Mouse (Mus musculus) brain, adult 2 months (tissue): ENCODE measurements around the gene Narf.

Experiments
- DNase-seq: peaks from one replicate; pipeline ENCODE4 v3.0.0; 2011; ENCODE audit warnings: low read depth, low spot score

Gene Narf

GRCm38 (mm10) chr11:121236564-121237344 is at the start of gene Narf:
Gene Narf (plus strand): TSS chr11:121237253.
- DNase-seq: peak; percentile 100

- DNase-seq: peak; percentile 60
Observed at GRCm38 (mm10) chr11:121189681-121190080, 47.4 kb upstream of the Narf start.

DNA sequence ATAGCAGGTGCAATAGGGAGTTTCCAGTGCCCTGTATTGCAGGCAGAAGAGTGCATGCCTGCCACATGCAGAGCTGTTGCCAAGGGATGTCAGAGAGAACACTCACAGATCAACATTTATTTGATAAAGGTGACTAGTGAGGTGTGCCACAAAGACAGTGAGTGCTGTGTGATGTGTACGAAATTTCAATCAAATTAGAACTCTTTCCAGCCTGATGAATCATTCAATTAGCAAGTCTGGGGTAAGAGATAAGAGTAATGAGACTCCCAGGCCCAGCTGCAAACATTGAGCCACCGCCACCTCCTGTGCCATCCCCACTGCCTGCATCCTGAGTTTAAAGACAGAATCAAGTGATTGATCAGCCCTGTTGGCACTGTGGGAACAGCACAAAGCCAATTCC is 44.3 kb upstream of the Narf start:
- no peak for DNase-seq

- DNase-seq: peak; percentile 65
Observed at GRCm38 (mm10) chr11:121193415-121193814, 43.6 kb upstream of the Narf start.

DNA sequence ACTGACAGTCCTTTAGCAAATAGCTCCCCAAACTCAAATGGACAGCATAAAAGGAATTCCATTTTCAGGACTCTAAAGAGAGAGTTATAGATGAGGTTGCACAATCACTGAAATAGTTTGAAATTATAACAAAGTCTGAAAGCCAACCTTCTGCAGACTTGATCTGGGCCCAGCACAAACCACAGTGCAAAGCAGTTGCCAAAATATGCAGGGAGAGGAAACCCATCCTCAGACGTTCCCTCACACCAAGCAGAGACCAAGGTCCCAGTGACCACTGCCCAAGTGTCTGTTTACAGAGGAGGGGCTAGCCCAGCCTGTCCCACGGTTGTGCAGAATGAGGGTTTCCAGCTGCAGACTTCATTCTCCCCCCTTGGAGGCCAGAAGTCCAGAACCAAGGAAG is 38.4 kb upstream of the Narf start:
- no peak for DNase-seq

DNA sequence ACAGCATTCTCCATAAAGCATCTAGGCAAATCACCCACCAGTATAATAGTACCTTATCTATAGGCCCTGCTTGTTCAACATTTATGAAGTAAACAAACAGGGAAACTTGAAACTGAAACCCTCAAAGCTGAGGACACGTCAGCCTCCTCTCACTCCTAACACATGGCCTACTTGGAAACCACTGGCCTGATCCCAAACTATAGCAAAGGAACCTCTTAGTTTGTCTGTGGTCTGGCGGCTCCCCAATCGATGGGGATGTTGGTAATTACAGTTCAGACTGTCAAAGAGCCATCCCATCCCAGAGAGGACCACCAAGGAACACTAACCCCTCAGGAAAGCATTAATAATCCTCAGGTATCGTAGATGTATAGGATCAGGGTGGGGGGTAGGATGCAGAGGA is 37.2 kb upstream of the Narf start:
- no peak for DNase-seq

GRCm38 (mm10) chr11:121200781-121201180 is 36.3 kb upstream of the Narf start:
- no peak for DNase-seq

GRCm38 (mm10) chr11:121201436-121202198 is 35.4 kb upstream of the Narf start:
- peak; percentile 78 for DNase-seq

DNA sequence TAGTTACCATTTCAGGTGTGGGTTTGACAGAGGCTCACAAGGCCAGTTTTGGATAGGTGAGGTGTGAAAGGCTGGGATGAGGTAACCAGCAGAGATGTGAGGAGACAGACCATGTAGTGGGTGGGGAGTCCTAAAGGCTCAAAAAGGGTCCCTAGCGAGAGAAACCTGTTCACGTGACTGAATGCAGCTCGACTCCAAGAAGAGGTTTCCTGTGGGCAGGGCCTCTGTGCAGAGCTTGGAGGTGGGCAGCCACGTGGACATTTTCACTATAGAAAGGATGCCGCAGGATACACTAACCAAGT is 33.2 kb upstream of the Narf start:
- DNase-seq: no peak

GRCm38 (mm10) chr11:121204161-121205006 is 32.7 kb upstream of the Narf start, which contains the start of the genes Hexdc and Ogfod3:
Gene Hexdc (plus strand): TSS chr11:121204433.
Gene Ogfod3 (minus strand): TSS chr11:121204711.
- DNase-seq: peak; percentile 99

GRCm38 (mm10) chr11:121216831-121217230 is 20.2 kb upstream of the Narf start:
- DNase-seq: no peak

DNA sequence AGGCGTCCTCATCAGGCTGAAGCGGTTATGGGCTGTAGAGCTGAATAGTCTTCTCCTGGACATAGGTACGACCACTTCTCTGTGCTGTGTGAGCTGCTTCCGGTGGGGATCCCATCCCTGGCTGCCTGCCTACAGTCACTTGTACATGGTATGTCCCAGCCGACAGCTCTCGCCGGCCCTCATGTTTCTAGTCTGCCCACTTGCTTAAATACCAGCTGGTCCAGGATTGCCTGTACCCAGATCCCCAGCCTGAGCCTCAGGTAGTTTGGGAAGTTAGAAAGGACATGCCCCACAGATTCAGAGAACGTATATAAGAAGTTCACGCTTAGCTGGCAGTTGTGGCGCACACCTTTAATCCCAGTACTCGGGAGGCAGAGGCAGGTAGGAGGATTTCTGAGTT is 17.3 kb upstream of the Narf start:
- no peak for DNase-seq

DNA sequence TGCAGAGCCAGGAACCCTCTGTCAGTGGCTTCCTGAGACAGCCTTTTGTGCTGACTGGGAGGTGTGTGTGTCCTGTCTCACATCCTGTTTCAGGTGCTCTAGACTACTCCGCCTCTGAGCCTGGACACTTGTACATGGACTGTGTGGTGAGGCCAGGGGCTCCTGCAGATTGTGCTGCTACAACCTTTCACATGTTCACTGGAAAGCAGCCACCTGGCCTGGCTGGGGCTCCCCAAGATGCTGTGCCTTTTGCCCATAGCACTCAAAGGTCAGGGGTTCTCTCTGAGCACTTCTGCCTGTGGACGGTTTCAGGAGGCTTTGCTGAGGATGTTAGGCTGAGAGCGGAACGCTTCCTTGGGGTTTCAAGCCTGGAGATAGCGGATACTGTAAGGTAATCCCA is 16.3 kb upstream of the Narf start:
- no peak for DNase-seq

DNA sequence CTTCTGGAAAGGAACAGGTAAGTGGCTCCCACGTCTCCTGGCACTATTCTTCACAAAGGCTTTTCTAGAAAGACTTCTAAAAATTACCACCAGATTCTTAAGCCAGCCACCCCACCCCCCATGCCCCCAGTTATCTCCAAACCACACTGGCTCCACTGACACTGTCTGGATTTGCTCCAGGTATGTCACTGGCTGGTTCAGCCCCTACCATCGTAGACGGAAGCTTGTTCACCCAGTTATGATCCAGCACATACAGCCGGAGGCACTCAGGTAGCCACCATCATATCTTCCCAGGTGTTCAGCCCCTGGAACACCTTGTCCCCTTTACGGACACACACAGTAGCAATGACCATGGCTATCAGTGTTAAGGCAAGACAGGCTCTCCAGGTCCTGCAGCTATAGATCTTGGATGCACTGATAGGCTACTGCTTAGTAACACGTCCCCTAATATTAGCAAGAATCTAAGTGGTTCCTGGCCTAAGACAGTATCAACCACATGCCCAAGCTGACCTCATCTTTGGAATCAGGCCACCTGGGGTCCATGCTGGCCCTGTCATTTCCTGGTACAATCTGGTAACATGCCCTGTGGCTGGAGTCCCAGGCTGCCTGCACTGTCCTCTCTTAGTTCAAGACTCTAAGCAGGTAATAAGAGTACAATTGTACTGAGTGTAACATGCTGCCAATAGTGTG is 15.6 kb upstream of the Narf start:
- peak; percentile 76 for DNase-seq

DNA sequence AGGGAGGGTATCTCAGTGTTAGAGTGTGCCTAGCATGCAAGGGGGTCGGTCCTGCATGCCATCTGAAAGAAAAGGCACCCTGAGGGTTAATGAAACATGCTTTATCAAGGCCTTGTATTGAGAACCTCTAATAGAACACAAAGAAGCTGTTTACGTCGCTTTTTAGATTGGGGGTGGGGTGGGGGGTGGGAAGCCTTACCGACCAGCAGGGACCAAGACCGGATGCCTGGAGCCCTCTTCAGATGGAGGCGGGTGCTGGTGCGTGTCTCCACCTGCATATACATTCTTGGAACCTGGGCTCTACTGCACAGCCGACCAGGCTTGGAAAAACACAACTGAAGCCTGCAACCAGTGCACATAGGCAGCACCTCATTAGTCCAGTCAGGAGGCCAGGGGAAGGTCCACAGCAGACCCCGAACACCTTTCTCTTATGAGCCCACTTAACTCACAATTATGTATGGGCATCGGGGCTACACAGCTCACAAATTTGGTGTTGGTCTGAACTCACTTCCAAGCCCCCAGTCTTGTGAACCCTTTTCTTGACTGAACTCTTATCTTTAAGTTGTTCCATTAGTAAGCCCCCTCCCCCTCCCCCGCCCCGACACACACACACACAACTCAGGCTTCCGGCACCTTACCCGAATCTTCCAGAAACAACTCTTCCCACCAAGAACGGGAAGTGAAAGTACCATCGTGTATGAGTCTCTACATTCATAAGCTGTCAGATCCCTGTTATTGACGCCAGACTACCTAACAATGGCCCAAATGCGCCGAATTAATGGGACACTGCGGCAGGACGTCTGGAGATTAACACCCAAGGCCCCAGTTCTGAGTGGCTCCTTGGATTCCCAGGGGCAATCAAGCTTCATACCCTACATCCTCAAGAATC is 8.7 kb upstream of the Narf start:
- DNase-seq: no peak

DNA sequence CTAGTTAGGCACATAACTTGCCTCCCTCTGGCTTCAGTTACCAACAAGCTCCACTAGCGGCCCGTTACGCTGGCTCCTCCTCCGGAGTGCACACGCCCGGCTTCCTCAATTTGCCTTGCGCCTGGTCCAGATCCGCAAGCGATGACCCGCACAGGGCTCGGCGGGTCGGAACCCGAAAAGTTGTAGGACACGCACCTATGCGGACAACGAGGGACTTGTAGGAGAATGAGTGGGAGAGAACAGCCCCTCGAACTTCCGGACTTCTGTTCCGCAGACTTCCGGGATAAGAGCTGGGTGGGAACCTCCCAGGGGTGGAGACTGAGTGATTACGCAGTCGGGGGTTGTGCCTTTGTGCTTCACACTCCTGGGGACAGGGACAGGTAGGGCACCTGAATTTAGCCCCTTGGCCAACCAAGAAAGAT is 8.0 kb upstream of the Narf start, which contains the start of gene Cybc1:
Gene Cybc1, minus strand, starts transcription at position 305 of the 422 bp plus-strand sequence.
- peak; percentile 91 for DNase-seq

GRCm38 (mm10) chr11:121231191-121231590 is 5.9 kb upstream of the Narf start:
- no peak for DNase-seq

GRCm38 (mm10) chr11:121231628-121232291 is 5.3 kb upstream of the Narf start:
- peak; percentile 66 for DNase-seq

GRCm38 (mm10) chr11:121232706-121233105 is 4.3 kb upstream of the Narf start:
- DNase-seq: no peak
